Mouse (Mus musculus): Measurements from ENCODE around the gene Cmtm3. TPM values are rescaled to one million over a fixed set of nuclear protein-coding genes. Genes with fewer than 3 reads are reported as not detected.

Cmtm3 gene
- polyA plus RNA-seq, 1 experiment from 2014 or later: 164 TPM

GRCm38 (mm10) chr8:104393767-104394166, 54.6 kb downstream of the Cmtm3 start:
- TF ChIP-seq CTCF (IDR thresholded peaks at IDR 0.05; ENCODE audit: low read depth): no peak
- ATAC-seq (ENCODE audit: insufficient read depth) (no peak), DNase-seq (no peak)
- 59% methylated on average over 6 of the region's 6 CpGs for WGBS
- Histone ChIP-seq H3K27me3 (ENCODE audit: insufficient read depth, low read length) (no peaks in the 10 kb centered on the region), H3K4me3 (ENCODE audit: low read depth, low read length) (peak overlapping the region; percentile 76; the same call in 1 of the 2 replicates), H3K4me2 (peak overlapping the region; percentile 97), H3K9ac (no peak overlapping the region), H3K9me3 (ENCODE audit: low read depth, low read length) (no peaks in the 10 kb centered on the region), H3K27ac (ENCODE audit: low read depth) (no peak overlapping the region), H3K4me1 (ENCODE audit: insufficient read depth) (peaks cover 9% of the 10 kb centered on the region; the same call in 1 of the 2 replicates), H3K36me3 (ENCODE audit: insufficient read depth) (no peaks in the 10 kb centered on the region)

- TF ChIP-seq CTCF (IDR thresholded peaks at IDR 0.05; ENCODE audit: low read depth): no peak
- Histone ChIP-seq H3K4me2 (peak overlapping the region; percentile 97), H3K9me3 (ENCODE audit: low read depth, low read length) (no peaks in the 10 kb centered on the region), H3K4me3 (ENCODE audit: low read depth, low read length) (peak overlapping the region; percentile 76), H3K36me3 (ENCODE audit: insufficient read depth) (no peaks in the 10 kb centered on the region), H3K27me3 (ENCODE audit: insufficient read depth, low read length) (no peaks in the 10 kb centered on the region), H3K9ac (peak overlapping the region; percentile 88), H3K27ac (ENCODE audit: low read depth) (peak overlapping the region; percentile 73), H3K4me1 (ENCODE audit: insufficient read depth) (peaks cover 9% of the 10 kb centered on the region; the same call in 1 of the 2 replicates)
- WGBS: under 1% methylated on average over 70 of the region's 82 CpGs
- DNase-seq (peak; percentile 59), ATAC-seq (ENCODE audit: insufficient read depth) (peak; percentile 76)
Measured at GRCm38 (mm10) chr8:104394801-104395702, 55.8 kb downstream of the Cmtm3 start.

- Histone ChIP-seq H3K4me1 (ENCODE audit: insufficient read depth) (peaks cover 9% of the 10 kb centered on the region; the same call in 1 of the 2 replicates), H3K9me3 (ENCODE audit: low read depth, low read length) (no peaks in the 10 kb centered on the region), H3K9ac (peak within 1 kb of the TSS; percentile 88), H3K27me3 (ENCODE audit: insufficient read depth, low read length) (no peaks in the 10 kb centered on the region), H3K27ac (ENCODE audit: low read depth) (peak within 1 kb of the TSS; percentile 73), H3K36me3 (ENCODE audit: insufficient read depth) (no peaks in the 10 kb centered on the region), H3K4me2 (peak within 1 kb of the TSS; percentile 97), H3K4me3 (ENCODE audit: low read depth, low read length) (peak within 1 kb of the TSS; percentile 76)
- TF ChIP-seq CTCF (IDR thresholded peaks at IDR 0.05; ENCODE audit: low read depth): no peak
- DNase-seq (peak; percentile 81), ATAC-seq (ENCODE audit: insufficient read depth) (peak; percentile 79)
- 3% methylated on average over 44 of the region's 54 CpGs for WGBS
Measured at GRCm38 (mm10) chr8:104395703-104396357, 56.6 kb downstream of the Cmtm3 start, which contains the start of gene Cmtm4. Gene Cmtm4, minus strand, starts transcription at chr8:104395807.

Other genes starting within 250 kb of the Cmtm3 start
- gene Cdh5, start 237.8 kb upstream of the Cmtm3 start, polyA plus RNA-seq (2014; fragmentation: Nextera tagmentation; extraction: Ambion mirVana): 69.8 and 71.5 TPM in 2 replicates
- 0.74 and 0.86 TPM in 2 replicates for gene Bean1, start 169.0 kb upstream of the Cmtm3 start, polyA plus RNA-seq (2014; fragmentation: Nextera tagmentation; extraction: Ambion mirVana)
- gene Tk2, start 90.9 kb upstream of the Cmtm3 start, polyA plus RNA-seq (2014; fragmentation: Nextera tagmentation; extraction: Ambion mirVana): 16.3 and 16.4 TPM in 2 replicates
- 39.1 and 45.4 TPM in 2 replicates for gene Cklf, start 88.5 kb upstream of the Cmtm3 start, polyA plus RNA-seq (2014; fragmentation: Nextera tagmentation; extraction: Ambion mirVana)
- gene Cmtm2a, start 46.2 kb upstream of the Cmtm3 start, polyA plus RNA-seq (2014; fragmentation: Nextera tagmentation; extraction: Ambion mirVana): not detected in 2 replicates
- not detected in 2 replicates for gene Gm45711, start 29.3 kb upstream of the Cmtm3 start, polyA plus RNA-seq (2014; fragmentation: Nextera tagmentation; extraction: Ambion mirVana)
- not detected in 2 replicates for gene Cmtm1, start 29.3 kb upstream of the Cmtm3 start, polyA plus RNA-seq (2014; fragmentation: Nextera tagmentation; extraction: Ambion mirVana)
- not detected in 2 replicates for gene Gm11020, start 17.8 kb upstream of the Cmtm3 start, polyA plus RNA-seq (2014; fragmentation: Nextera tagmentation; extraction: Ambion mirVana)
- gene Cmtm2b, start 17.2 kb upstream of the Cmtm3 start, polyA plus RNA-seq (2014; fragmentation: Nextera tagmentation; extraction: Ambion mirVana): not detected in 2 replicates
- 3.6 and 4.0 TPM in 2 replicates for gene Cmtm4, start 56.4 kb downstream of the Cmtm3 start, polyA plus RNA-seq (2014; fragmentation: Nextera tagmentation; extraction: Ambion mirVana)
- 61.1 and 62.4 TPM in 2 replicates for gene Dync1li2, start 103.6 kb downstream of the Cmtm3 start, polyA plus RNA-seq (2014; fragmentation: Nextera tagmentation; extraction: Ambion mirVana)
- 0.14 and 0.18 TPM in 2 replicates for gene Terb1, start 170.5 kb downstream of the Cmtm3 start, polyA plus RNA-seq (2014; fragmentation: Nextera tagmentation; extraction: Ambion mirVana)
- 97.2 and 98.1 TPM in 2 replicates for gene Nae1, start 195.2 kb downstream of the Cmtm3 start, polyA plus RNA-seq (2014; fragmentation: Nextera tagmentation; extraction: Ambion mirVana)
- gene Car7, start 195.3 kb downstream of the Cmtm3 start, polyA plus RNA-seq (2014; fragmentation: Nextera tagmentation; extraction: Ambion mirVana): 0.32 and 0.45 TPM in 2 replicates

All from lung, embryonic 14.5 days (tissue).